Mouse (Mus musculus): Measurements from ENCODE around the gene C1qtnf5.
A peak's percentile ranks its signal among the peaks of the same experiment; 100 is the strongest.

The C1qtnf5 gene

DNA sequence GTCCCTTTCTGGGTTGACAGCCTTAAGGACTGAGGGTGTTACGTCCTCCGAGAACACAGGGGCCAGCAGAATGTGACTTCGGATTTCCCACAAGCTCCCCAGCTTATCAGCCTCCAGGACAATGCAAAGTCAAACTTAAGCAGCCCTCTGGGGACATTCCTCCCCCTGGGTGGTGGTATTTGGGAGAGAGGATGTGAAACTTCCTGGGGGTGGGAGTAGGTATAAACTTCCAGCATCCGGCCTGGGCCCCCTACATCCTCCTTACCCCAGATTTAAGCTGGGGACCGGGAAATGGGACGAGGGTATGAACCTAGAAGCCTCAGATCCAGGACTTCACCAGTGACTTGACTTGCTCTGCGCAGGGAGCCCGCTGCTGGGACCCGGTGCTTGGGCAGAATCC, 22.6 kb downstream of the C1qtnf5 start:
- no peak for DNase-seq (ENCODE audit: extremely low read depth, insufficient read length, low spot score)

DNA sequence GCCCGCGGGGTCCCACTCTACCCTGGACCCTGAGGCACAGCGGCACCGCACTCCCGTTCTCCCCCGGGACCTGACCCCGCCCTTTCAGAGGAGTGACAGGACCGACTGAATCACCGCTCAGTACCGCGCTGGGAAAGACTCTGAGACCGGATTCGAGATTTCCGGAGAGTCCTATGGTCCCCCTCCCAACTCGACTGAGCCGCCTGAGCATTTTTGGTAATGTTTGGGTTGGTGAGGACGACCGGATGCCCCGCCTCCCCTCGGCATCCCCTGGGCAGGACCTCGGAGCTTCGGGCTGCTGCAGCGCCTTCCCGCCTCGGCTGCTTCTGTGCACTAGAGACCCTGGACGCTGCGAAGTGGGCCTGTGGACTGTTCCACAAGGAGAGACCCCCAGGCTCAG, 23.0 kb downstream of the C1qtnf5 start:
- DNase-seq (ENCODE audit: extremely low read depth, insufficient read length, low spot score), result peak; percentile 77

DNA sequence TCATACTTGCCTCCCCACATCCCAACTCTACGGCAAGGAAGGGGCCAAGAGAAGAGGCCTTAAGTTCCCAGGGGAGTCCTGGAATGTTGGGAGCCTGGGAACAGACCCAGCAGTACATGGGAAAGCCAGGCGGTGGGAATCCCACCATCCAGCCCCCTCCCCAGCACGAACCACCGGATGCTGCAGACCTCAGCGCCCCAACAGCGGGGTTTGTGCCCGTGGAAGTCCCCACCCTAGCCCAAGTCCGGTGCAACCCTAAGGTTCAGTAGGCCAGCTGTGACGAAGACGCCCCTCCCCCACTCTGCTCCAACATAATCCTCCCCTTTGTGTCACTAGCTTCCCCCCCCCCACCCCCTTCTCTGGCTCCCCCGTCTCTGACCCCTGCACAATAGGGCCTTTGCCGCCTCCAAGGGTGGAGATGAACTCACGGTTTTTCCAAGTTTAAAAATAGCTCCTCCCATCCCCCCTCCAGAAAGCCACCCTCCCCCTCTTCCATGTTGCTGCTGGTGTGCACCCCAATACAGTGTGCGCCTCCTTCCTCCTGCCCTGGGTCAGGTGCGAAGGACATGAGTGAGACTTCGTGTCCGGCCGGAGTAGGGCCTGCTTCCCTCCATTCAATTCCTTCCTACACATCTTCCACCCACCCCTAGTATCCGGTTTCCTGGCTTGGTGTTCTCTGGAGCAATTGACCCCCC, 23.7 kb downstream of the C1qtnf5 start:
- peak; percentile 41 for DNase-seq (ENCODE audit: extremely low read depth, insufficient read length, low spot score)

DNA sequence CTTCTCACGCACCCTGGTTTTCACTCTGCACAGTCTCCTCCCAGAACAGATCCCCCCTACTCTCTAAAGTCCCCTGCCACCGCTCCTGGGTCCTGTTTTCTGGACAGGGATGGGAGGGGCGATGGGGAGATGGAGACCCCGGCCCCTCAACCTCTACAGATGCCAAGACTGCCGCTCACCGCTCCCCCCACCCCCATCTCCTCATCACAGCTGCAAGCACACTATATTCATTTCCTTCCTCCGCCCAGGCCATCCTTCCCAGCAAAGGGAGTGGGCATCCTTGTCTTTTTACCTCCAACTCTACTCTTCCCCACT, 24.2 kb downstream of the C1qtnf5 start:
- DNase-seq (ENCODE audit: extremely low read depth, insufficient read length, low spot score), result no peak

DNA sequence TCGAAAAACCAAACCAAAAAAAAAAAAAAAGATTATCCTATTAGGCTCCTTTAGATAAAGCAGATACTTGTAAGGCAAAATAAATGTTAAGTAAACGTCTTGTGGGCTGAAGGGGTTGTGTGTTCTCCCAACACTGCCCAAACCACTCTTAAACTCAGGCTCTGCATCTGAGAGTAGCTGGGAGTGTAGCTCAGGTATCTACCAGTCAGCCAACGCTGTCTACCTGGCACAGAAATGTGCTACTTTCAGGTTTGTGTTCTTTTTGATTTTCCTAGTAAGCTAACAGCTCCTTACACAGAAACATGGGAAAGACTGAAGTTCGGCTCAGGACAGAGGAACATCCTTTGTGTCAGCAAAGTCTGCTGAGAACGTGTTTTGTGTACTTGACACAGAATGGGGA, 25.2 kb downstream of the C1qtnf5 start:
- no peak for DNase-seq (ENCODE audit: extremely low read depth, insufficient read length, low spot score)

DNA sequence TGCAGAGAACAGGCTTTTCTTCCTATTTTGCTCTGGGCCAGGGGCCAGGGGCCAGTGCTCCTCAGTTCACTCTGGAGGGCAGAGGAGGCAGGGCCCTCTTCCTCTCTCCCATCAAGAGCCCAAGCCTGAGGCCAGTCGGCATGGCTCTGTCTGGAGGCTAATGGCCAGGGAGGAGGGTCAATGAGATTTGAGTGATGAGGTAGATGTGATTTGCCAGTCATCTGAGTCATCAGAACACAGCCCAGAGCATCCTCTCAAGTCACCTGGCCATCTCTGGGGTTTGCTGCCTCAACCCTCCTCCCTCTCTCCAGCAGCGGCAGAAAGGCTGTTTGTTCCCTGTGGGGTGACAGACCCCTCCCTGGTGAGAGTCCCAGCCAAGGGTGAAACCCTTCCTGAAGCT, 26.2 kb downstream of the C1qtnf5 start:
- DNase-seq (ENCODE audit: extremely low read depth, insufficient read length, low spot score), result no peak

DNA sequence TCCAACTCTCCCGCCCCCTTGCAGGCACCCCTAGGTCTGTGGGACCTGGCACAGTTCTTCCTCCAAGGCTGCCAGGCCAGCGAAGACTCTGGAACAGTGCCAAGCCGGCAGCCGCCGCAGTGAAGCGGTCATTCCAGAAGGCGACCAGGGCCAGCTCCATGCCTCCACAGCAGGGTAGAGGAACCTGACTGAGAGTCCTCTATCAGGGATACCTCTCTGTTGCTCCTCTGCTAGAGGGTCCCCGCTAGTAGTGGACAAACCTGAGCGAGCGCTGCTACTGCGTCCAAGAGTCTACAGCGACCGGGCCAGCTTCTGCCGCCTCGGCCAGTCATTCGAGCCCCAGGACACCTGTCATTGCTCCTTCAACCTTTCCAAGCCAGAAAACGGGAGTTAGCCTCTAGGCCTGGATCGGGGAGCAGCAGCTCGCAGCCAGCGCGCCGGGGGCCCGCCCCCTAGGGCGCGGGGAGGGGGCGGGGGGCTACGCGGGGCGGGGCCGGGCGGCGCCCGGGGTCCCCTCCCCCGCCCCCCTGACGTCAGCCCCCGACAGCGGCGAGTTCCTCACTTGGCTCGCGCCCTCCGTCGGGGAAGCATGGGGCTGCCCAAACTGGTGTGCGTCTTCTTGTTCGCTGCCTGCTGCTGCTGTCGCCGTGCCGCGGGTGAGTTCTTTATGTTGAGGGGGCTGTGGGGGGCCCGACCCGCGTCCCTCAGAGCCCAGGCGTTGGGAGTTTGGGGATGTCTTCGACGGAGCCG, 27.2 kb downstream of the C1qtnf5 start, which contains the start of gene Mcam:
Gene Mcam (plus strand): TSS at position 369 of the 750 bp plus-strand sequence.
- peak; percentile 70 for DNase-seq (ENCODE audit: extremely low read depth, insufficient read length, low spot score)

DNA sequence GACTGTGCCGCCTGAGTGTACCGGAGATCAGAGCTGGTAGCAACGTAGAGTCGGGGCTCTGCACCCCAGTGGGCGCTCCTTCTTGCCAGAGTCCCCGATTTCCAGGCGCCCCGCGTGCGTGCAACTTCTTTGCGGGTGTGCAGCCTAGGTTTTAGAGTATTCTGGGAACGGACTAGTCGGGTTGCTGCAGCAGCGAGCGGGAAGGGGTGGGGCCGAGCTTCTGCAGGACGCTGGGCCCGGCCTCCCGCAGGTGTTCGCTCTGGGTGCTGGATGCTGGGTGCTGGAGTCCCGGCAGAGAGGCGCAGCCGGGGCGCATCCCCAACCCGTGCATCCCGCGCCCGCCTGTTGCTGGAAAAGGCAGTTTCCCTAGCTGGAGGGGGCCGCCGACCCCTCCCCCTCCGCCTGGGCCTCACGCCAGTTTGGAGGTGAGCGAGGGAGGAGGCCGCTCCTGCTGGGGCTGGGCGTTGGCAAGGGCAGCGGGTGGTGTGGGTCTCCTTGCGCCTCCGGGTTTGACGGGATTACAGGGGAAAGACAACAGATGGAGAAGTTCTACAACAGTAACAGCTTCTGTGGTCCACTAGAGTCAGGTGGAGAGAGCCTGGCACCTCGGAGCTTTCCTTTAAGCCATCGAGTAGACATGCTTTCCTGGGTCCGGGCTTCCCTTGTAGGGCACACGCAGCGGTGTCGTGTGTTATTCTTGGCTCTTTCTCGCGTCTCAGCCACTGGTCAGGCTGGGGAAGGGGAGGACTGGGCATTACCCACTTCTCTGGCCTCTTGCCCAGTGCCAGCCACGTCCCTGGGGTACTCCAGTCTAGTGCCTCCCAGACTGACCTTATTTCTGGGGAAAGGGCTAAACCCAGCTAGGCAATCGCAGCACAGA, 28.0 kb downstream of the C1qtnf5 start:
- DNase-seq (ENCODE audit: extremely low read depth, insufficient read length, low spot score), result peak; percentile 62

DNA sequence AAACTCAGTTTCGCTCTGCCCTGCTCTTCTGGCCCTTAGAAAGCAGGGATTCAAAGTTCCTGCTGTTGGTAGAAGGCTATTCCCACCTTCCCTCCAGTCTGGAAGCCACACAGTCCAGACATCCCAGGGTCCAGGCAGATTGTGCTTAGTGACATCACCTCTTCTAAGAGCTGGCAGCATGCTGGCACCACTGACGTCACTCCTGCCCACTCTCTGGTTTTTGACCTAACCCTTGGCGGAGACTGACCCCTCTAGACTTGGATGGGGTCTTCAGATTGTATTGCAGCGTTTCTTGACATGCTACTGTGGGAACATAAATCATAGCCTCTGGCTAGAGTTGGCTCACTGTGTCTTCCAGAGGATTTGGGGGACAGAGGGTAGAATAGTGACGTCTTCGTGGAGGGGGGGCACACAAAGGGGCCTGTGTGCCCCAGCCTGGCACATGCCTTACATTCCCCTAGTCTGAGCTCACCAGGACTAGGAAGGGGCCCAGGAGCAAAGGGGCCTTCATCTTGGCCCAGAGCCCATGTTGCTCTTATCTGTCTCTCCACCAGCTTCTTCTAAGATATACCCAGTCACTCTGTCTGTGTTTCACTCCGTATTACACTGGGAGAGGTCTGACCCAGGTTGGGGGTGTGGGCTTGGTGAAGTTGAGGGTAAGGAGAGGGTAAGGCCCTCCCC, 28.8 kb downstream of the C1qtnf5 start:
- DNase-seq (ENCODE audit: extremely low read depth, insufficient read length, low spot score), result no peak

DNA sequence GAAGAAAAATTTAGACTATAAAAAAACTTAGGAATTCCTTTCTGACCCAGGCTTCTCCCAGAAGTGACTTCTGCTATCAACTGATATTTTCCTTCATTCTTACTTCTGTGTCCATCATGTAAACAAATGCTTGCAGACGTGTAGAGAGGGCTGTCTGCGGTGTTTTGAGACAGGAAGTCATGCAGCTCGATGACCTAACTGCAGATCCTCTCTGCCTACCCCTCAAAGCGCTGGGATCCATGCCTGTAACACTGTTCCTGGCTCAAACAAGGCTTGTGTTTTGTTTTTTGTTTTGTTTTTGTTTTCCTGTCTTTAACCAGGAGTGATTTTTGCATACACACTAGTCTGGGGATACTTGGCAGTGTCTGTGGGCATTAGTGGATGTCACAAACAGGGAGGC, 30.8 kb downstream of the C1qtnf5 start:
- no peak for DNase-seq (ENCODE audit: extremely low read depth, insufficient read length, low spot score)

DNA sequence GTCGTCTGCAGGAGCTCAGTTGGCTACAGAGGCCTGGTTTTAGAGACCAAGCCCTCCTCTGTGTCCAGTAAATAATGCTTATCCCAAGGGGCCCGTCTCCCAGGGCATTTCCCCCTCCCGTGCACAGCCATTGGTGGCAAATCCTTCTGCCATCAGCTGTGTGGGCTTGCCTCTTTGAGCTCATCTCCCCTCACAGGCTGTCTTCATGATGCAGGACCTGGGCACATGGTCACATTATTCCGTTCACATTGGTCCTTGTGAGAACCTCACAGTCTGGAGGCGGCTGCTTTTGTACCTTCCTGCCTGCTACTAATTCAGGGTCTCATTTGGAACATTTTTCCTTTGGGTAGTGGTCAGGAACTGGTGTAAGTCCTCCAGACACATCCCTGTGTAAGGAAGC, 34.9 kb downstream of the C1qtnf5 start:
- DNase-seq (ENCODE audit: extremely low read depth, insufficient read length, low spot score), result no peak

DNA sequence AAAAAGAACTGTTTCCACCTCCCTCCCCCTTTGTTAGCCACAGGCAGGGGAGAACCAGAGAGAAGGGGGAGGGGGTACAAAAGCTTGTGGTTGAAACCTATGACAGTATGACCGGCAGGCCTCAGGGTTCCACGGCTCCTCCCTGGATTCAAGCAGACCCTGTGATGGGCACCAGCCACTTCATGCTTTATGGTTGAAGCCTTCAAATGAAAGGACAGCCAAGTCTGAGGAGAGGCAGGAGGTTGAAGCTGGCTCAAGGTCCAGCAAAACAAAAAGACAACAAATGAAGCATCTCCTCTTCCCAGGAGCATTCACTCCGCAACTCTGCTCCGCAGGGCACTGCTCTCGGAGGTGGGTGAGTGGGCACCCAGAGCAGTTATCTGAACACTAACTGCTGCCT, 36.4 kb downstream of the C1qtnf5 start:
- DNase-seq (ENCODE audit: extremely low read depth, insufficient read length, low spot score), result no peak

DNA sequence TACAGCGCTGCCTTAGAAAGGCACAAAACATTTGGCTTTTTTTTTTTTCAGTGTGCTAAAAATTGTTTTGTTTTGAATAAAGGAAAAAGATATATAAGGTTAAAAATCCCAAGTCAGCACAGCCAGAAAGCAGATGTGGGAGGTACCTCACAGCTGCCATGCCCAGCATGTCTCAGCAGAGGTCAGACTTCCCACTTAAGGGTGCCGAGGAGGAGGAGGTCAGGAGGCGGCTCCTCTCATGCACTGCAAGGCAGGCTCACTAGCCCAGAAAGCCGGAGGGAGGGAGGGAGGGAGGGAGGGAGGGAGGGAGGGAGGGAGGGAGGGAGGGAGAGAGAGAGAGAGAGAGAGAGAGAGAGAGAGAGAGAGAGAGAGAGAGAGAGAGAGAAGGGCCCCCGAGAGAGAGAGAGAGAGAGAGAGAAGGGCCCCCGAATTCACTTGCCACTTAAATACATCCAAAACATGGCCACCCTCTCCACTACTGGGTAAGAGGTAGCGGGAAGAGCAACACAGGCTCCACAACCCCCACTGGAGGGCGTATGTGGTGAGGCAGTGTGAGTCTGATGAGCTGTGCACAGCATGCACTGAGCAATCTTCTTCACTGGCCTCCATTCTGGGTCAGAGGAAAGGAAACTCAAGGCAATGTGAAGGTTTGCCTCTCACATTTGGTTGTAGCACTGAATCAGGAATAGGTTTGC, 37.1 kb downstream of the C1qtnf5 start:
- no peak for DNase-seq (ENCODE audit: extremely low read depth, insufficient read length, low spot score)

DNA sequence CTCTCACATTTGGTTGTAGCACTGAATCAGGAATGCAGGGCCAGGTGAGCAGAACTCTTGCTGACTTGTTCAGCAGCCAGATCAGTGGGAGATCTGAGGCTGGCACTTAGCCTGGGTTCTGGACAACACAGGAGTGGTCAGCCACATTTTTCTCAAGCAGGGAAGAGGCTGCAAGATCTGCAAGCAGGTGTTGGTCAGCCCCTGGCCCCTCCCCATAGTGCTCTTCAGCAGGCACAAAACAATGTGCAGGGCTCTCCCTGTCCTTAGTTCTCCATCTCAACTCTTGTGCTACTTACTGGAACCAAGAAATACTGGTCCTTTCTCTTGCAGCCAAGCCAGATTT, 37.6 kb downstream of the C1qtnf5 start:
- DNase-seq (ENCODE audit: extremely low read depth, insufficient read length, low spot score), result no peak

DNA sequence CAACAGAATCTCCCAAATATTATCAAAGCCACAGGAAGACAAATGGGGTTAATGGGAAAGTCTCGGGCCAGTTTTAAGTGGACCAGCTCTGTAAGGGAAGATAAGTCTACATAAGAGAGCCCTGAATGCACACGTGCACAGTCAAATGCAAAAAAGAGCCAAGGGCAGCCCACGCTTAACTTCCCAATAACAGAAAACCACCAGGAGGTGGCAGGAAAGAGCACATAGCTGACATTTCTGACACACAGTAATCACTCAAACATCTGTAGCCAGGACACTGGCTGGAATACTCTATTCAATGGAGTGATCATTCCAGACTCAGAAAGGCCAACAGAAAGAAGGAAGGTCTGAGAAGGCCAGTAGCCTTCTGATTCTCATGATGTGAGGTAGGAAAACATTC, 40.2 kb downstream of the C1qtnf5 start:
- DNase-seq (ENCODE audit: extremely low read depth, insufficient read length, low spot score), result no peak

Measured in 3134 (cell line).